Mouse (Mus musculus): ENCODE data around the gene AI464131. TPM values are rescaled to one million over a fixed set of nuclear protein-coding genes. Genes with fewer than 3 reads are reported as not detected.

Gene AI464131
- polyA plus RNA-seq, 1 experiment, result 8.7 TPM

DNA sequence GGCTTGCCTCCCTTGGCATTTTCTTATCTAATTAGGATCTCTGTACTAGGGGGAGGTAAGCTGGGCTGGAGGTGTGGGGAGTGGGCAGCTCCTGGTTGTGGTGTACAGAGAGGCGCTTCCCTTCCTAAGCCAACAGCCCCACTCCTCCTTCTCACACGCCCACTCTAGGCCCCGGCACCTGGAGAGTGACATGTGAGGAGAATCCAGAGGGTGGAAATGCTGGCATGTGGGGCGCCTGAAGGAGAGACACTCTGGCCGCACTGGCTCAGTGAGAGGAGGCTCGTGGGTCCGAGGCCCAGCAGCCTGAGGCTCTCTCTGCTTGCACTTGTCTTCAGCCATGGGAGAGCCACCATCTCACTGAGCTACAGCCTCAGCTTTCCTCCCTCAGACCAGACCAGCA, 15.5 kb upstream of the AI464131 start:
- no peaks in the 10 kb centered on the region for H3K4me1 ChIP-seq (ENCODE audit: control insufficient read depth, insufficient read depth, insufficient read length, low read length)
- no peak overlapping the region for H3K4me3 ChIP-seq (ENCODE audit: insufficient read depth, low read depth, low read length)
- no peak overlapping the region for H3K27ac ChIP-seq (replicated peaks; ENCODE audit: low read depth, low read length)

DNA sequence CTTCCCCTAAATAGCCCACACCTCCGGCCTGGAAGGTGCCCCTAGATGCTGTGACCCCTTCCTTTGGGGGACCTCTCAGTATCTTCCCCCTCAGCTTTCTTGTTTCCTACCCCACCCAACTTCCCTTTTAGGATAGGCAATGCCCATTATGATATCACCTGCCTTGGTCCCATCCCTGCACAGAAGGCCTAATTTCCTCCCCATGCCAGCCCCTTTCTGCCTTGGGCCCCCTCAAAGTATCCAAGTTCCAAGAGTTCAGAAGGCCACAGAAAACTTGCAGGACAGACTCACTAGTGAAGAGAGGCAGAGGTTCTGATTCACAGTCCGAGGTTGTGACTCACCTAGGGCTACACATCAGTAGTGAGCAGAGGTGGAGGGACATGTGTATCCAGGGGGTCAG, 14.4 kb upstream of the AI464131 start, which contains the start of gene 1110017D15Rik:
Gene 1110017D15Rik, minus strand, starts transcription at position 101 of the 400 bp plus-strand sequence.
- H3K27ac ChIP-seq (replicated peaks; ENCODE audit: low read depth, low read length), result no peak within 1 kb of the TSS
- H3K4me3 ChIP-seq (ENCODE audit: insufficient read depth, low read depth, low read length), result no peak within 1 kb of the TSS
- no peaks in the 10 kb centered on the region for H3K4me1 ChIP-seq (ENCODE audit: control insufficient read depth, insufficient read depth, insufficient read length, low read length)

GRCm38 (mm10) chr4:41513714-41514113, 10.8 kb upstream of the AI464131 start:
- H3K4me1 ChIP-seq (ENCODE audit: control insufficient read depth, insufficient read depth, insufficient read length, low read length), result no peaks in the 10 kb centered on the region
- no peak overlapping the region for H3K4me3 ChIP-seq (ENCODE audit: insufficient read depth, low read depth, low read length)
- no peak overlapping the region for H3K27ac ChIP-seq (replicated peaks; ENCODE audit: low read depth, low read length)

DNA sequence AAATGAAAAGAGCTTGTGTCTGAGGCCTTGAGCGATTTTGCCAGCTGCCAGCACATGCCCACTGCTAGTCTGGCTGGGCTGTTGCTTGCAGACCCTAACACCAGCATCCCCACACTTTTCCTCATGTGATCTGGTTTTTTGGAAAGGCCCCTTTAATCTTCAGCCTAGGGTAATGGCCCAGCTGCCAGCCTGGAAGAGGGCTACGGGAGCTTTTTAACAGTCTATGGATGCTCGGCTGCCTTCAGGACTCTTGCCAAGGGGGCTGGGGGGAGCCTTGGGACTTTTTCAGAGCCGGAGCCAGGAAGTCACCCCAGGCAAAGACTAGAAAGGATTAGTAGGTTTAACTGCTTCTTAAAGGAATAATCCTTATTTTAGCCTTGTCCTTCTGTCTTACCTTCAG, 10.4 kb upstream of the AI464131 start:
- H3K4me1 ChIP-seq (ENCODE audit: control insufficient read depth, insufficient read depth, insufficient read length, low read length), result no peaks in the 10 kb centered on the region
- no peak overlapping the region for H3K4me3 ChIP-seq (ENCODE audit: insufficient read depth, low read depth, low read length)

DNA sequence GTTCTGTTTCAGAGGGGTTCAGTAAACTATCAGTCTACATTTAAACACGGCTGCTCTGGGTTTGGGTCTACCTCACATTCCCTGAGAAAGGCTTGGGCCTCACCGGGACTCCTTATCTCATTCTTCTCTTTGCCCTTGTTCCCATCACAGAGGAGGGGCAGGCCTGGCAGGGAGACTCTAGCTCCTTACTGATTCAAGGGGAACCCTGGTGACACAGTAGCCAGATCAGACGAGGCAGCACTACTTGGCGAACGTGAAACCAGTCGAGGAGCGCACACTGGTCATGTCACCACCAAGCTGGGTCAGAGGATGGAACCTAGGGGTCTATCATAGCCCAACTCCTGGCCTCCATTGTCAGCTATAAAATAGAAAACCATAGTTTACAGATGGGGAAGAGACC, 5.1 kb upstream of the AI464131 start:
- H3K4me3 ChIP-seq (ENCODE audit: insufficient read depth, low read depth, low read length), result no peak overlapping the region
- H3K27ac ChIP-seq (replicated peaks; ENCODE audit: low read depth, low read length), result no peak overlapping the region
- H3K4me1 ChIP-seq (ENCODE audit: control insufficient read depth, insufficient read depth, insufficient read length, low read length), result no peaks in the 10 kb centered on the region

More for the DNA sequence above, 10.4 kb upstream of the AI464131 start:
- H3K27ac ChIP-seq (replicated peaks; ENCODE audit: low read depth, low read length), result no peak overlapping the region

- no peaks in the 10 kb centered on the region for H3K4me1 ChIP-seq (ENCODE audit: control insufficient read depth, insufficient read depth, insufficient read length, low read length)
- H3K27ac ChIP-seq (replicated peaks; ENCODE audit: low read depth, low read length), result no peak overlapping the region
Measured at GRCm38 (mm10) chr4:41507326-41507924, 4.5 kb upstream of the AI464131 start.

DNA sequence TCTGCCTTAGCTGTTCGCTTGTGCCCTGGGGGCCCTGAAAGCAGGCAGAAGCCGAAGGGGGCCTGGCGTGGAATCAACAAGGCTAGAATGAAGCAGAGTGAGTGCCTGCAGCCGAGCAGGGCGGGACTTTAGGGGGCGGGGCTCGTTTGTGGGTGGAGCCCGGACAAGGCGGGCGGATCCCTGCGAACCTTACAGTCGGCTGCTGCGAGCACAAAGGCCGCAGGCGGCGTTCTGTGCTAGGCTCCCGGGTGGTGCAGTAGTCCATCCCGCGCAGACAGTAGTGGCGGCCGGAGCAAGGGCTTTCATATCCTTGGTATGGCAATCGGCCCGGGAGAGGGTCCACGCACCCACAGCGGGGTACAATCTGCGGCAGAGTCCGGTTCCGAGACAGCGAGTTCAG, 4.0 kb upstream of the AI464131 start:
- Histone ChIP-seq H3K27ac (replicated peaks; ENCODE audit: low read depth, low read length) (no peak overlapping the region), H3K4me1 (ENCODE audit: control insufficient read depth, insufficient read depth, insufficient read length, low read length) (peaks cover 4% of the 10 kb centered on the region; the same call in 1 of the 2 replicates)

More at GRCm38 (mm10) chr4:41507326-41507924, 4.5 kb upstream of the AI464131 start:
- H3K4me3 ChIP-seq (ENCODE audit: insufficient read depth, low read depth, low read length), result peak overlapping the region; percentile 66

GRCm38 (mm10) chr4:41506156-41506555, 3.3 kb upstream of the AI464131 start:
- Histone ChIP-seq H3K27ac (replicated peaks; ENCODE audit: low read depth, low read length) (peak overlapping the region; percentile 36), H3K4me1 (ENCODE audit: control insufficient read depth, insufficient read depth, insufficient read length, low read length) (peaks cover 4% of the 10 kb centered on the region; the same call in 1 of the 2 replicates), H3K4me3 (ENCODE audit: insufficient read depth, low read depth, low read length) (peak overlapping the region; percentile 66; the same call in 1 of the 2 replicates)

More for the DNA sequence above, 4.0 kb upstream of the AI464131 start:
- H3K4me3 ChIP-seq (ENCODE audit: insufficient read depth, low read depth, low read length), result peak overlapping the region; percentile 66

DNA sequence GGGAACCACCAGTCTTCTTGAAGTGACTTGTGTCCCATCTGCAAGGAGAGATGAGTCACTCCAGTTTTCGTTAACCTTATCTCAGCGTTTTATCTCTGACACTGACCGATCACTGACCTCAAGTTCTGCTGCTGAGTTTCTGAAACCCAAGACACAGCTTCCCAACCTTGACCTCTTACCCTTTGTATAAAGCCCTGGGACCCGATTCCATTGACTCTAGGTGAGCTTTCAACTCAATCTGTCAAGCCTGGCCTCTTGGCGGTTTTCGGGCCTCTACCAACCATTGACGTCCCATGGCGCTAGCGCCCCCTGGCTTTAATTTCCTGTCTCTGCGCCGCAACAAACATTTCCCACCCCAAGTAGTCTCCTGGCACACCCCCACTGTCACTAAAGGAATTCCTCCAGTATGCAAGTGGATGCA, 2.3 kb upstream of the AI464131 start:
- Histone ChIP-seq H3K4me1 (ENCODE audit: control insufficient read depth, insufficient read depth, insufficient read length, low read length) (peaks cover 4% of the 10 kb centered on the region; the same call in 1 of the 2 replicates), H3K4me3 (ENCODE audit: insufficient read depth, low read depth, low read length) (no peak overlapping the region), H3K27ac (replicated peaks; ENCODE audit: low read depth, low read length) (no peak overlapping the region)

DNA sequence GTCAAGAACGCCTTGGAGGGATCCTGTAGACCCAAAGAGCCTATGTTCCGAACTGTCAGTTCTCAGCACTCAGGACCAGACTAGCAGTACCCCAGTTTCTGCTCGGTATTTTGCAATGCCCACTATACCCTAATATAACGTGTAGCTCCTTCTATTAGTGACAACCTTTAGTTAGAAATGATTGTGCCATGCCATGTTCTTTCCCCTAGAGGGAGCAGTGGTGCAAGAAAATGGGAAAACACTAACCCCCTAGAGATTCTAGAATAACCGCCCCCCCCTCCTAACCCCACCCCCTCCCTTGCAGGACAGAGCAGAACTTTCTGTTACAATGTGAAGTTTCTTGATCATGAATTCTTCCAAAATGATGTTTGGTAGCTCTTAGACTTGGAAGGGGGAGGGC, 1.4 kb upstream of the AI464131 start:
- Histone ChIP-seq H3K4me1 (ENCODE audit: control insufficient read depth, insufficient read depth, insufficient read length, low read length) (peaks cover 4% of the 10 kb centered on the region; the same call in 1 of the 2 replicates), H3K27ac (replicated peaks; ENCODE audit: low read depth, low read length) (no peak overlapping the region), H3K4me3 (ENCODE audit: insufficient read depth, low read depth, low read length) (no peak overlapping the region)

DNA sequence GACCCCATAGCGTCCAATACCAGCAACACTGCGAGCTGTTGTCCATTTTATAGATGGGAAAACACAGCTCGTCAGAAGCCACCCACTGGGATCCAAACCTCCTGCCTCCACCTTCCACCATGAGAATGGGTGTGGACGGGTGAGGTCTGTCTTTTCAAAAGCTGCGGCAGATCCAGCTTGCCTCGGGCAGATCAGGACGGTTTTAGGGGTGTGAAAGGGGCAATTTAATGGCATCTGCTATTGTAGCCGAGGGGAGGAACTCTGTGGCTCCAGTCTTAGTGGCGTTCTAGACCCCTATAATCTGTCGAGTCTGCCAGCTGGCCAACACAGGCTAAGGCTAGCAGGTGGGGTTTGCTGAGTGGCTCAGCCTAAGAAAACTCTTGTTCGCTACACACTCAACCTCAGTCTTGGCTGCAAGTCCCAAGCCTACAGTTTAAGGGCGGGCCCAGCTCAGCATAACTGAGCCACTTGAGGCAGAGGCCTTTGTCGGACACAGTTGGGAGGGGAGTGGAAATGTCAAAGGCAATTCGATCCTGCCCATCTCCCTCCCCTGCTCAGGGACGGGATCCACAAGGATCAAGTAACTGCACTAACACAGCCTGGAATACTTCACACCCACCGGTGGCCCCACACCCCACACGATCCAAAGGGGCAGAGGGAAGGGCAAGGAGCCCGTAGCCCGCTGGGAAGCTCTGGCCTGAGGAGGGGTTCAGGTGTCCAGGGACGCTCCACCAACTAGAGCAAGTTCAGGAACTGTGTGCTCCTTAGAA, 520 bp downstream of the AI464131 start:
- Histone ChIP-seq H3K4me1 (ENCODE audit: control insufficient read depth, insufficient read depth, insufficient read length, low read length) (peaks cover 8% of the 10 kb centered on the region; the same call in 1 of the 2 replicates), H3K27ac (replicated peaks; ENCODE audit: low read depth, low read length) (no peak overlapping the region), H3K4me3 (ENCODE audit: insufficient read depth, low read depth, low read length) (peak overlapping the region; percentile 67)

GRCm38 (mm10) chr4:41500787-41501186, 2.1 kb downstream of the AI464131 start:
- no peak overlapping the region for H3K27ac ChIP-seq (replicated peaks; ENCODE audit: low read depth, low read length)
- H3K4me1 ChIP-seq (ENCODE audit: control insufficient read depth, insufficient read depth, insufficient read length, low read length), result peaks cover 8% of the 10 kb centered on the region; the same call in 1 of the 2 replicates
- H3K4me3 ChIP-seq (ENCODE audit: insufficient read depth, low read depth, low read length), result no peak overlapping the region

GRCm38 (mm10) chr4:41499619-41500018, 3.3 kb downstream of the AI464131 start:
- Histone ChIP-seq H3K27ac (replicated peaks; ENCODE audit: low read depth, low read length) (no peak overlapping the region), H3K4me1 (ENCODE audit: control insufficient read depth, insufficient read depth, insufficient read length, low read length) (peaks cover 8% of the 10 kb centered on the region; the same call in 1 of the 2 replicates), H3K4me3 (ENCODE audit: insufficient read depth, low read depth, low read length) (no peak overlapping the region)

- no peak overlapping the region for H3K27ac ChIP-seq (replicated peaks; ENCODE audit: low read depth, low read length)
- H3K4me1 ChIP-seq (ENCODE audit: control insufficient read depth, insufficient read depth, insufficient read length, low read length), result peaks cover 8% of the 10 kb centered on the region; the same call in 1 of the 2 replicates
- peak overlapping the region; percentile 7; the same call in 1 of the 2 replicates for H3K4me3 ChIP-seq (ENCODE audit: insufficient read depth, low read depth, low read length)
Measured at GRCm38 (mm10) chr4:41498921-41499391, 3.9 kb downstream of the AI464131 start.

Data from brown adipose tissue, adult 24 weeks (tissue).